Mouse (Mus musculus) testis, postnatal 14 days (tissue): Measurements from ENCODE around the gene Xylt2.
"Not testable (repeated sequence)": the region's sequence is repeated elsewhere in the genome, so short reads cannot be mapped to it uniquely, and the experiment has no call there.

Experiments used
- DNase-seq: peaks from one replicate; pipeline ENCODE4 v3.0.0; 2021; ENCODE audit warnings: low spot score

Gene Xylt2

GRCm38 (mm10) chr11:94676754-94677606 lies at the start of gene Xylt2:
Gene Xylt2 (minus strand): TSS chr11:94677515.
- DNase-seq, result peak; percentile 85

GRCm38 (mm10) chr11:94719216-94719615 lies 41.9 kb upstream of the Xylt2 start:
- DNase-seq, result no peak

GRCm38 (mm10) chr11:94718113-94718909 lies 41.0 kb upstream of the Xylt2 start:
- DNase-seq, result no peak

DNA sequence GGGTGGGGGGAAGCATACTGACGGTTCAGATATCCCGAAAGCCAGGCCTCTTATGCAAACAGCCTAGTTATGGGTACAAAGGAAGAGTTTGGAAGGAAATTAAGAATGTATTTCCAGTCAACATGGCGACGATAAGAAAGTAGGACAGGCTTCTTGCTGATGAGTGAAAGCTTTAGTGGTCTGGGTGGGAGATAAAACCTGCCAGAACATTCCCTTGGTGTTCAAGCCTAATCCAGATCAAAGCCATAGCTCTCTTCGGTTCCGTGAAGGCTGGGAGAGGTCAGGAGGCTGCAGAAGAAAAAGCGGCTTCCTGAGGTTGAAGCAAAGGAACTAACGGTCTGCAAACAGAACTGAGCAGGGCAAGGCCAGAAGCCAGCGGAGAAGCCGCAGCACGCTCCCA lies 39.9 kb upstream of the Xylt2 start:
- DNase-seq, result no peak

DNA sequence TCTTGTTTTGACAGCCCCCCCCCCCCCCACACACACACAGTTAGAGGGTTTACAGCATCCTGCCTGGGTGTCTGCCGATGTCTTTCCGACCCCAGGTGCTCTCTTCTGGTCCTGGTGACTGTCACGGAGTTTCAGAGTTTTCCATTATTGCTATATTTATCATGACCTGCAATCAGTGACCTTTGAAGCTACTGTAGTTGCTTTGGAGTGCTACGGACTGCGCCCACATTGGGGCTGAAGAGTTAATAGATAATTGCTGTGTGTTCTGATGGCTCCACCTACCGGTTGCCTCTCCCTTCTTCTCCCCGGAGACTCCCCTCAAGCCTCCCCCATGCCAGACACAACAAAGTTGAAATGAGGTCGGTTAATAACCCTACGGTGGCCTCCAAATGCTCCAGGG lies 39.4 kb upstream of the Xylt2 start:
- no peak for DNase-seq

DNA sequence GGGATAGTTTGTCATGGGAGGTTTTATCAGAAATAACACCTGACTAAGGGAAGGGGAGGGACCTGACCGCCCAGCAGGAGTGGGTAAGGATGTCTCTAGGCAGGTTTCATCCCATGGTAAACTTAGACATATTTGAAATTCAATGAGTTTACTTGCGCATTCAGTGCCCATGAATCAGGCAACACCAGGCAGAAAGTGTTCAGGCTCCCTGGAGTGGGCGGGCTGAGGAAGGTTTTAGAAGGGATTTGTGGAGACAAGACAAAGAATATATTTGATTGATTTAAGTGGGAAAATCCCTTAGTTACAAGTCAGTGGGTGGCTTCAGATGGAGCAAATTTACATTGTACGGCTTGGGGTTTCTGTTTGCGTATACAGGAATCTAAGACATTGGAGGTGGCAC lies 38.3 kb upstream of the Xylt2 start:
- DNase-seq, result no peak

GRCm38 (mm10) chr11:94713246-94713860 lies 36.0 kb upstream of the Xylt2 start:
- DNase-seq, result no peak

- DNase-seq, result no peak
Measured at GRCm38 (mm10) chr11:94704472-94704871, 27.2 kb upstream of the Xylt2 start, which contains the start of gene Gm11541. Gene Gm11541 (minus strand): TSS chr11:94704499.

GRCm38 (mm10) chr11:94704020-94704419 lies 26.7 kb upstream of the Xylt2 start:
- DNase-seq, result no peak

GRCm38 (mm10) chr11:94702216-94702610 lies 24.9 kb upstream of the Xylt2 start:
- DNase-seq, result no peak

GRCm38 (mm10) chr11:94701401-94702215 lies 24.3 kb upstream of the Xylt2 start:
- DNase-seq, result no peak

GRCm38 (mm10) chr11:94699399-94699798 lies 22.1 kb upstream of the Xylt2 start:
- no peak for DNase-seq

- no peak for DNase-seq
Measured at GRCm38 (mm10) chr11:94697703-94698464, 20.6 kb upstream of the Xylt2 start.

GRCm38 (mm10) chr11:94697140-94697539 lies 19.8 kb upstream of the Xylt2 start:
- no peak for DNase-seq

DNA sequence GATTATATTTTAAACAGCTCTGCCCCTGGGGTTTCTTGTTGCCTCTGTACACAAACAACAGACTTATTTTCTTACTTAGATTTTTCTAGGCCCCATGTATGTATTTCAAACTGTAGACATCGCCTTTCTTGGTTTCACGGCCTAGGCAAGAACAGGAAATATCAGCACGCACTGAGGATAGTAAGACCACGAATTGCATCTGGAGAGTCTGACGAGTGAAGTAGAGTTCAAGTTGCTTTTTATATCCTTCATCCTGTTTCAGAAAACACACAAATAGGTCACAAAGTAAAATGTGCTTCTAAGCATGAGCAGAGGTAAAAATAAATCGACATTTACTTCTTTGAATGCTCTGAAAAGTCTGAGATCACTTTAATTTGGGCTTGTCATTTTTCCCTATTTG lies 18.2 kb upstream of the Xylt2 start:
- no peak for DNase-seq

- DNase-seq, result not testable (repeated sequence)
Measured at GRCm38 (mm10) chr11:94692502-94692901, 15.2 kb upstream of the Xylt2 start.

GRCm38 (mm10) chr11:94687178-94687577 lies 9.9 kb upstream of the Xylt2 start:
- DNase-seq, result no peak

DNA sequence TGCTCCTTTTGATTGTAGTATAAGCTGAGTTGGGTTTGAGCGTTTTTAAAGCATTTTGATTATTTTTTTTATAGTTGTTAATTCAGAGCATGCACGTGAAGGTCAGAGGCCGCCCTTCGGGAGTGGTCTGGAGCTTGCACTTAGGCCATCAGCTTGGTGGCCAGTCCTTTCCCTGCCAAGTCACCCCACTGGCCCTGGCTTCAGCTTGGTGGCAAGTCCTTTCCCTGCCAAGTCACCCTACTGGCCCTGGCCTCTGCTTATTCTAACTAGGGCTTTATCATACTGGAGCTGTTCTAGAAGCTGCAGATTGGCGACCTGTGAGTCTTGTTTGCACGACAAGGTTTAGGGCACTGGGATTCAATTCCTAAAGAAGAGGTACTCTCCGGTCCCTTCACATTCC lies 5.1 kb upstream of the Xylt2 start:
- no peak for DNase-seq

DNA sequence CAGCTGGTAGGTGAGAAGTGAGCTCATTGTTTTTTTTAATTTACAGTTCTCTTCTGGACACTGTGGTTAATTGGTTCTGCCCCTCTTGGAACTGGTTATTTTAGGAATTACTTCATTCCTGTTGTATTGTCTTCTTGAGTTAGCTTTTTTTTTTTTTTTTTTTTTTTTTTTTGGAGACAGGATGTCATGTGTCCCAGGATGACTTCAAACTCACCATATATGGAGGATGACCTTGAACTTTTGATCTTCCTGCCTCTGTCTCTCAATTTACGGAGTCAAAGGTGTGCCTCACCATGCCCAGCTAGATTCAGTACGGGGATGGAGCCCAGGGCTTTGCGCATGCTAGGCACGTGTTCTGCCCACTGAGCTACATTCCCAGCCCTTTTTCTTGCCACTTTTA lies 4.3 kb upstream of the Xylt2 start:
- no peak for DNase-seq

- DNase-seq, result no peak
Measured at GRCm38 (mm10) chr11:94680639-94681038, 3.3 kb upstream of the Xylt2 start.

DNA sequence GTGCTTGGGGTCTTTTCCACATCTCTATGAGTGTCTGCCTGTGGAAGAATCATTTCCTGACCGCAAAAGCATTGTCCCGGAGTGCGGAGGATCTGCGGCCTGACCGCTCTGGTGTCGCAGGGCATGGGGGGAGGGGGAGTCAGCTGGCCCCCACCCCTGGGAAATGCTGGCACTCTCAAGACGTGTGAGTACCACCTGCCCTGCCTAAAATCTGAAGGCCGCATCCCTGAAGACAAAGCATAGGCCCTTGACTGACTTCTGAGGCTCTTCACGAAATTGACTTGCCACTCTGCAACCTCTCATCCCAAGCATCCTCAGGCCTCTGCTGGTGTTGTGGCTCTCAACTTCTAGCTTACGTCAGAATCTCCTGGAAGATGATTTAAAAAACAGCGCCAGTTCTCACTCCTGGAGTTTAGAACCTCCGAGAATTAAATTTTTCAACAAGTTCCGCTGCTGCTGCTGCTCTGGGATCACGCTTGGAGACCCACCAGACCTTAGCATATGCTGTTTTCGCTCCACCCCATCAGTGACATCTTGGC lies 361 bp upstream of the Xylt2 start:
- no peak for DNase-seq
